Mouse (Mus musculus): ENCODE measurements around the gene Agpat2. TPM values are rescaled to one million over a fixed set of nuclear protein-coding genes. Genes with fewer than 3 reads are reported as not detected.

Agpat2 gene
- polyA plus RNA-seq, 1 experiment = 19.7 TPM

DNA sequence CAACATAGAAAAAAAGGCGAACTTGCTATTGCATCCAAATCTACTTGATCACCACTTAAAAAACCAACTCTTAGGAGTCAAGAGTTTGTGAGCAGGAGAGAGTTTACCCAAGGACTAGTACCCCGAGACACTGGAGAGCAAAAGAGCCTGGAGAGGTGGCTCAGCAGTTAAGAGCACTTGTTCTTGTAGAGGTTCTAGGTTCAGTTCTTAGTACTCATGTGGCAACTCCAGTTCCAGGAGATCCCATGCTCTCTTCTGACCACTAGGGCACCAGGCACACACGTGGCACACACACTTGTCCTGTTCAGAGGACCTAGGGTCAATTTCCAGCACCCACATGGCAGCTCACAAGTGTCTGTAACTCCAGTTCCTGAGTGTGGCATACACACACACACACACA, 21.9 kb upstream of the Agpat2 start:
- no peak overlapping the region for H3K4me3 ChIP-seq (ENCODE audit: low read depth, low read length)
- H3K9me3 ChIP-seq (replicated peaks; ENCODE audit: control insufficient read depth, insufficient read depth, low read length, poor library complexity, severe bottlenecking) = no peaks in the 10 kb centered on the region
- no peaks in the 10 kb centered on the region for H3K4me1 ChIP-seq (ENCODE audit: control insufficient read depth, insufficient read depth, low read length)
- TF ChIP-seq CTCF (IDR thresholded peaks at IDR 0.05; ENCODE audit: low read depth, low read length) (no peak), EP300 (IDR thresholded peaks at IDR 0.05; ENCODE audit: insufficient read depth, low read depth, low read length) (no peak), POLR2A (IDR thresholded peaks at IDR 0.05; ENCODE audit: insufficient read depth, low read length) (no peak)
- no peak overlapping the region for H3K9ac ChIP-seq (ENCODE audit: low read depth, poor library complexity, severe bottlenecking)
- H3K36me3 ChIP-seq (ENCODE audit: control insufficient read depth, insufficient read depth, low read length, poor library complexity, severe bottlenecking) = no peaks in the 10 kb centered on the region
- no peaks in the 10 kb centered on the region for H3K27me3 ChIP-seq (ENCODE audit: control insufficient read depth, insufficient read depth, low read length, poor library complexity, severe bottlenecking)
- no peak overlapping the region for H3K27ac ChIP-seq (ENCODE audit: insufficient read depth, low read length)

DNA sequence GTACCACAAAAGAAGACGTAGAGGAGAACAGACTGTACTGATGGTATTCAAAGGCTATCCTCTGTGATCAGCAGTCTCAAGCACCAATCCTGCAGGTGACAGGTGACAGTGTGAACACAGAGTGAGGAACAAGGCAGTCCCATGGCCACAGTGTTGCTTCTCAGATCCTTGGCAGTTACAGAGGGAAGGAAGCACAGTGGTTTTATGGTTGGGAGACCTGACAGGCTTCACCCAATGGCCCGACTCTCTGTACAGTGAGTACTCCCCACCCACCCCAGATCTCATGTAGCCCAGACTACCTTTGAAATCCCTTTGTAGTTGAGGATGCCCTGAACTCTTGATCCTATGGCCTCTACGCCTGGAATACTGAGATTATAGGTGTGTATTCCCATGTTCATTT, 21.2 kb upstream of the Agpat2 start:
- TF ChIP-seq POLR2A (IDR thresholded peaks at IDR 0.05; ENCODE audit: insufficient read depth, low read length) (no peak), CTCF (IDR thresholded peaks at IDR 0.05; ENCODE audit: low read depth, low read length) (no peak), EP300 (IDR thresholded peaks at IDR 0.05; ENCODE audit: insufficient read depth, low read depth, low read length) (no peak)
- Histone ChIP-seq H3K27me3 (ENCODE audit: control insufficient read depth, insufficient read depth, low read length, poor library complexity, severe bottlenecking) (no peaks in the 10 kb centered on the region), H3K27ac (ENCODE audit: insufficient read depth, low read length) (no peak overlapping the region), H3K9me3 (replicated peaks; ENCODE audit: control insufficient read depth, insufficient read depth, low read length, poor library complexity, severe bottlenecking) (no peaks in the 10 kb centered on the region), H3K9ac (ENCODE audit: low read depth, poor library complexity, severe bottlenecking) (no peak overlapping the region), H3K4me1 (ENCODE audit: control insufficient read depth, insufficient read depth, low read length) (no peaks in the 10 kb centered on the region), H3K36me3 (ENCODE audit: control insufficient read depth, insufficient read depth, low read length, poor library complexity, severe bottlenecking) (no peaks in the 10 kb centered on the region), H3K4me3 (ENCODE audit: low read depth, low read length) (no peak overlapping the region)

DNA sequence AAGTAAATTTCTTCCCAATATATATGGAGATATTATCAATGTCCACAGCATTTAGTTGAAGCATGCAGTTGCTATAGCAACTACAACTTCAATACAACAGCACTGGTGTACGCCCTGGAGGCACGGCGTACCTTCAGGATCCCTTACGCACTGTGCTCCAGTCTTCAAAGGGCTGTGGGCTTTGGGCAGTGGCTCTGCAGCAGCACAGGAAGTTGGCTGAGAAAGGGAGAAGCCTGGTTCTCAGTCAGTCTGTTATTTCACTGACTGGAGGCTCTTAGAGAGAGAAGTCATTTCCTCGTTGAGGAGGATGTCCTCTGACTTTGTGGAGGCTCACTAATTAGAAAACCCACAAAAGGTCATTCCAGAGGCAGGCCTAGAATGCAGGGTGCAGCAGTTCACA, 18.8 kb upstream of the Agpat2 start:
- TF ChIP-seq POLR2A (IDR thresholded peaks at IDR 0.05; ENCODE audit: insufficient read depth, low read length) = no peak
- no peak for TF ChIP-seq EP300 (IDR thresholded peaks at IDR 0.05; ENCODE audit: insufficient read depth, low read depth, low read length)
- no peak for TF ChIP-seq CTCF (IDR thresholded peaks at IDR 0.05; ENCODE audit: low read depth, low read length)
- H3K4me1 ChIP-seq (ENCODE audit: control insufficient read depth, insufficient read depth, low read length) = no peaks in the 10 kb centered on the region
- H3K36me3 ChIP-seq (ENCODE audit: control insufficient read depth, insufficient read depth, low read length, poor library complexity, severe bottlenecking) = no peaks in the 10 kb centered on the region
- no peaks in the 10 kb centered on the region for H3K27me3 ChIP-seq (ENCODE audit: control insufficient read depth, insufficient read depth, low read length, poor library complexity, severe bottlenecking)
- H3K4me3 ChIP-seq (ENCODE audit: low read depth, low read length) = no peak overlapping the region
- no peak overlapping the region for H3K27ac ChIP-seq (ENCODE audit: insufficient read depth, low read length)
- H3K9ac ChIP-seq (ENCODE audit: low read depth, poor library complexity, severe bottlenecking) = no peak overlapping the region
- H3K9me3 ChIP-seq (replicated peaks; ENCODE audit: control insufficient read depth, insufficient read depth, low read length, poor library complexity, severe bottlenecking) = no peaks in the 10 kb centered on the region

DNA sequence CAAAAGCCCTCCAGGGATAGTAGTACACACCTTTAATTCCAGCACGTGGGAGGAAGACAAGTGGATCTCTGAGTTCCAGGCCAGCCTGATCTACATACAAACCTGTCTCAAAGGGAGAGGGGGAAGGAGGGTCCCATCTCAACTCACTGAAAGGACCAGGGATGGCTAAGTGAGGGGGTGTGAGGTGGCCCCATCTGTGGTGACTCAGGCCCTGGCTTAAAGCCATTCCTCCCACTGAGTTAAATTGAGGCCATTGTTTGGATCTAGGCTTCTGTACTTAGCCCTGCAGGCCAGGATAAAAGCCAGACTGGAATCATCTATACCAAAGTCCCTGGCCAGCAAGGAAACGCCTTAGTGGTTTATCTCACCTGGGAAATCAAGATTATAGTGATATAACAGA, 17.0 kb upstream of the Agpat2 start:
- no peak overlapping the region for H3K27ac ChIP-seq (ENCODE audit: insufficient read depth, low read length)
- H3K9ac ChIP-seq (ENCODE audit: low read depth, poor library complexity, severe bottlenecking) = no peak overlapping the region
- no peaks in the 10 kb centered on the region for H3K9me3 ChIP-seq (replicated peaks; ENCODE audit: control insufficient read depth, insufficient read depth, low read length, poor library complexity, severe bottlenecking)
- H3K4me3 ChIP-seq (ENCODE audit: low read depth, low read length) = no peak overlapping the region
- H3K36me3 ChIP-seq (ENCODE audit: control insufficient read depth, insufficient read depth, low read length, poor library complexity, severe bottlenecking) = no peaks in the 10 kb centered on the region
- TF ChIP-seq CTCF (IDR thresholded peaks at IDR 0.05; ENCODE audit: low read depth, low read length) = no peak
- no peak for TF ChIP-seq POLR2A (IDR thresholded peaks at IDR 0.05; ENCODE audit: insufficient read depth, low read length)
- no peak for TF ChIP-seq EP300 (IDR thresholded peaks at IDR 0.05; ENCODE audit: insufficient read depth, low read depth, low read length)
- no peaks in the 10 kb centered on the region for H3K27me3 ChIP-seq (ENCODE audit: control insufficient read depth, insufficient read depth, low read length, poor library complexity, severe bottlenecking)
- H3K4me1 ChIP-seq (ENCODE audit: control insufficient read depth, insufficient read depth, low read length) = no peaks in the 10 kb centered on the region

DNA sequence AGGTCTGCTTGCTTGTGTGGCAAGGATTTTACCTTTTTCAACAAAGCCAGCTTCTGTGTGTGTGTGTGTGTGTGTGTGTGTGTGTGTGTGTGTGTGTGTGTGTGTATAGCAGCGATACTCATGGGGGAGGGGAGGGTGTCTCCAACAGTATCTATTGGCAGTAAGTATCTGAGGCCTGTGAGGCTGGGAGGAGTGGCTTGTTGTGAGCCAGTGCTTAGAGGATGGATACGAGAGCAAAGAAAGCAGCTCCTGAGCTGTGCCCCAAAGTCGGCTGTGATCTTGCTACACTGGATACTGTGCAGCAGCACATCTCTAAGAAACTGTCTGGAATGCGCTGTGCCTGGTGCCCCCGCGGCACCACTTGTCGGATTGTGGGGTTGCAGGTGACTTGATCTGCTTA, 13.7 kb upstream of the Agpat2 start:
- Histone ChIP-seq H3K9me3 (replicated peaks; ENCODE audit: control insufficient read depth, insufficient read depth, low read length, poor library complexity, severe bottlenecking) (no peaks in the 10 kb centered on the region), H3K4me3 (ENCODE audit: low read depth, low read length) (no peak overlapping the region), H3K27me3 (ENCODE audit: control insufficient read depth, insufficient read depth, low read length, poor library complexity, severe bottlenecking) (no peaks in the 10 kb centered on the region), H3K9ac (ENCODE audit: low read depth, poor library complexity, severe bottlenecking) (no peak overlapping the region), H3K4me1 (ENCODE audit: control insufficient read depth, insufficient read depth, low read length) (peaks cover under 1% of the 10 kb centered on the region), H3K27ac (ENCODE audit: insufficient read depth, low read length) (no peak overlapping the region), H3K36me3 (ENCODE audit: control insufficient read depth, insufficient read depth, low read length, poor library complexity, severe bottlenecking) (no peaks in the 10 kb centered on the region)
- TF ChIP-seq CTCF (IDR thresholded peaks at IDR 0.05; ENCODE audit: low read depth, low read length) = no peak
- TF ChIP-seq EP300 (IDR thresholded peaks at IDR 0.05; ENCODE audit: insufficient read depth, low read depth, low read length) = no peak
- no peak for TF ChIP-seq POLR2A (IDR thresholded peaks at IDR 0.05; ENCODE audit: insufficient read depth, low read length)

DNA sequence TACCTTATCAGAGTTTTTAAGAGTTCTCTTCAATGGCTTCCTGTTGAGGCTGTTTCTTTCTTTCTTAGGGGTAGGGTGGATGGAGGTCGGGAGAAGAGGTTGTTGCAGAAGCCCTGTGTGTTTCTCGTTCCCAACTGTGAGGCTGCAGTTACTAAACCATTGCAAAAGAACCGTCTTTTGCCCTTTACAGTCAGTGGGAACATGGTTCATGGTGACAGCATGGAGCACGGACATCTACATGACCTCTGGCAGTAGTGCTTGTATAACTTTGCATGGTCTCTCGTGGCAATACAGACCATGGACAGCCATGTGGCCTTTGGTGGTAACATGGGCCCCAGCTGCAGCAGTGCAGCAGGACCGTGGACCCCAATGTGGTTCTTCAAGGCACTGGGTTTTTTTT, 13.1 kb upstream of the Agpat2 start:
- H3K9me3 ChIP-seq (replicated peaks; ENCODE audit: control insufficient read depth, insufficient read depth, low read length, poor library complexity, severe bottlenecking) = no peaks in the 10 kb centered on the region
- H3K4me1 ChIP-seq (ENCODE audit: control insufficient read depth, insufficient read depth, low read length) = peaks cover 6% of the 10 kb centered on the region
- no peak overlapping the region for H3K9ac ChIP-seq (ENCODE audit: low read depth, poor library complexity, severe bottlenecking)
- no peak overlapping the region for H3K27ac ChIP-seq (ENCODE audit: insufficient read depth, low read length)
- H3K4me3 ChIP-seq (ENCODE audit: low read depth, low read length) = no peak overlapping the region
- no peaks in the 10 kb centered on the region for H3K27me3 ChIP-seq (ENCODE audit: control insufficient read depth, insufficient read depth, low read length, poor library complexity, severe bottlenecking)
- TF ChIP-seq EP300 (IDR thresholded peaks at IDR 0.05; ENCODE audit: insufficient read depth, low read depth, low read length) (no peak), POLR2A (IDR thresholded peaks at IDR 0.05; ENCODE audit: insufficient read depth, low read length) (no peak), CTCF (IDR thresholded peaks at IDR 0.05; ENCODE audit: low read depth, low read length) (no peak)
- H3K36me3 ChIP-seq (ENCODE audit: control insufficient read depth, insufficient read depth, low read length, poor library complexity, severe bottlenecking) = no peaks in the 10 kb centered on the region
